Mouse (Mus musculus): ENCODE data around the gene Mup20.
"Not testable (repeated sequence)": the region's sequence is repeated elsewhere in the genome, so short reads cannot be mapped to it uniquely, and the experiment has no call there.

GRCm38 (mm10) chr4:62054058-62054457 lies at the start of gene Mup20:
- TF ChIP-seq CTCF (conservative IDR thresholded peaks at IDR 0.05 in 1 of 2, IDR thresholded peaks at IDR 0.05 in 1 of 2; ENCODE audit: low read depth in 2 of 2, low read length in 2 of 2); SMC3 (IDR thresholded peaks at IDR 0.05; ENCODE audit: low read depth, low read length); USF1 (IDR thresholded peaks at IDR 0.05; ENCODE audit: low read depth, low read length): not testable (repeated sequence)

All from CH12.LX (cell line).